Mouse (Mus musculus) liver, embryonic 12.5 days (tissue): ENCODE data around the gene Hivep2. TPM values are rescaled to one million over a fixed set of nuclear protein-coding genes. Genes with fewer than 3 reads are reported as not detected.

Experiments used
- ATAC-seq: fragments of 200-750 bp; cut with Nextera tagmentation; 2 replicates; pipeline ENCODE4 v1.8.0; 2017; ENCODE audit warnings: moderate number of reproducible peaks, mild to moderate bottlenecking, moderate library complexity
- H3K27ac ChIP-seq: fragments of 300-500 bp; sonication (generic); 2 replicates; pipeline ENCODE4 v1.5.1; 2016; ENCODE audit warnings: mild to moderate bottlenecking
- H3K27me3 ChIP-seq: fragments of 300-500 bp; sonication (generic); replicated peaks from 2 replicates; pipeline ENCODE4 v1.6.1; 2016; ENCODE audit warnings: mild to moderate bottlenecking, moderate library complexity
- H3K36me3 ChIP-seq: fragments of 300-500 bp; sonication (generic); 2 replicates; pipeline ENCODE4 v1.6.1; 2016; ENCODE audit warnings: mild to moderate bottlenecking, moderate library complexity
- H3K4me1 ChIP-seq: fragments of 300-500 bp; sonication (generic); 2 replicates; pipeline ENCODE4 v1.6.1; 2016
- H3K4me2 ChIP-seq: fragments of 300-500 bp; sonication (generic); 2 replicates; pipeline ENCODE4 v1.6.1; 2016; ENCODE audit warnings: mild to moderate bottlenecking, moderate library complexity
- H3K4me3 ChIP-seq: fragments of 300-500 bp; sonication (generic); 2 replicates; pipeline ENCODE4 v1.5.1; 2016; ENCODE audit warnings: mild to moderate bottlenecking, moderate library complexity
- H3K9ac ChIP-seq: fragments of 300-500 bp; sonication (generic); 2 replicates; pipeline ENCODE4 v1.6.1; 2016; ENCODE audit warnings: mild to moderate bottlenecking, moderate library complexity
- H3K9me3 ChIP-seq: fragments of 300-500 bp; sonication (generic); replicated peaks from 2 replicates; pipeline ENCODE4 v1.6.1; 2016; ENCODE audit warnings: mild to moderate bottlenecking, moderate library complexity
- WGBS: fragments of 180-500 bp; shearing (Covaris S2); methylation state at CpG from one replicate; pipeline ENCODE4 v1.1.7; 2016; ENCODE audit not compliant: insufficient replicate concordance; 5-methylcytosine and 5-hydroxymethylcytosine counted together
- polyA plus RNA-seq: library from polyadenylated mRNA; unstranded; fragments of >200 nt; fragmentation: Nextera tagmentation; extraction: Ambion mirVana; gene quantifications from 2 replicates; pipeline ENCODE4 v1.2.1, GENCODE M21; 2016

The Hivep2 gene
- polyA plus RNA-seq, 1 experiment from 2014 or later = 1.0 TPM

- H3K4me2 ChIP-seq = no peak overlapping the region
- H3K4me3 ChIP-seq = no peak overlapping the region
- no peak for ATAC-seq
- 59% methylated on average over 4 of the region's 4 CpGs for WGBS
- H3K27me3 ChIP-seq = no peaks in the 10 kb centered on the region
- no peaks in the 10 kb centered on the region for H3K36me3 ChIP-seq
- no peaks in the 10 kb centered on the region for H3K9me3 ChIP-seq
- no peaks in the 10 kb centered on the region for H3K4me1 ChIP-seq
- H3K27ac ChIP-seq = no peak overlapping the region
- no peak overlapping the region for H3K9ac ChIP-seq
Measured at GRCm38 (mm10) chr10:14004769-14005517, 39.1 kb downstream of the Hivep2 start.

- 72% methylated on average over 2 of the region's 2 CpGs for WGBS
- Histone ChIP-seq H3K36me3 (no peaks in the 10 kb centered on the region), H3K27me3 (no peaks in the 10 kb centered on the region), H3K4me1 (0 out of 2 replicates have a peak, but pooled peaks cover 13% of the 10 kb centered on the region), H3K9ac (no peak overlapping the region), H3K9me3 (no peaks in the 10 kb centered on the region), H3K27ac (no peak overlapping the region), H3K4me2 (no peak overlapping the region), H3K4me3 (no peak overlapping the region)
- ATAC-seq = no peak
Measured at GRCm38 (mm10) chr10:14009721-14010120, 43.8 kb downstream of the Hivep2 start.

DNA sequence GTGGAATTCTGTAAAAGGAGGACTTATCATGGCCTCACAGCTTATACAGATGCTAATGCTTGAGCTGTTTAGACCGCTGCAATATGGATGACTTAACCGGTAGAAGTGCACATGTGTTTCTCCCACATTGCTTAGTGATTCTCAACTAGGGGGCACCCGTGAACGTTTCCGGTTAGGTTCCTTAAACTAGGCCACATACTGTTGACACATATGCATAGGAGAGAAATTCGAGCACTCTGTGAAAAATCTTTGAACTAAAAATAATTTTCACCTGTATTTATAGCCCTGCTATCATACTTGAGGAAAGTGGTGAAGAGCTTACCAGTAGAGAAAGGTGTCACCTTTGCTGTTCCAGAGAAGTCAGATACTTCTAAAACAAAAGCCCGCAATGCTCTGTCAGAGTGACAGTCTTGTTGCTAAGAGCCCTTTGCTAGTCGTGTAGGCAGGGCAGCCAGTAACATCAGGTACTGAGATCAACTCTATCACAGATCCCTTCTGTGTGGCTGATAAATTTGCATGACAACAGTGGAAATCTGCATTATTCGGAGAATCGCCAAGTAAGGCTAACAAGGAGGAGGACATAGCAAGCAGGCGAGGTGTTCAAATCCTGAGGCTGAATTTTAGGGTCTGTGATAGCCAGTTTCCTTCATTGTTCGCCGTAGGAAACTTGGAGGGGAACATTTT is 50.6 kb downstream of the Hivep2 start:
- Histone ChIP-seq H3K4me2 (no peak overlapping the region), H3K27ac (no peak overlapping the region), H3K27me3 (0 out of 2 replicates have a peak, but pooled peaks cover 3% of the 10 kb centered on the region), H3K4me3 (no peak overlapping the region), H3K36me3 (no peaks in the 10 kb centered on the region), H3K9ac (no peak overlapping the region), H3K9me3 (no peaks in the 10 kb centered on the region), H3K4me1 (peaks cover 14% of the 10 kb centered on the region)
- 52% methylated on average over 13 of the region's 13 CpGs for WGBS
- no peak for ATAC-seq

GRCm38 (mm10) chr10:14017338-14017737 is 51.5 kb downstream of the Hivep2 start:
- ATAC-seq = no peak
- WGBS = 44% methylated on average over 2 of the region's 2 CpGs
- no peak overlapping the region for H3K27ac ChIP-seq
- no peak overlapping the region for H3K4me3 ChIP-seq
- H3K36me3 ChIP-seq = no peaks in the 10 kb centered on the region
- 0 out of 2 replicates have a peak, but pooled peaks cover 3% of the 10 kb centered on the region for H3K27me3 ChIP-seq
- H3K9me3 ChIP-seq = no peaks in the 10 kb centered on the region
- no peak overlapping the region for H3K9ac ChIP-seq
- no peak overlapping the region for H3K4me2 ChIP-seq
- peaks cover 14% of the 10 kb centered on the region for H3K4me1 ChIP-seq

- ATAC-seq = no peak
Measured at GRCm38 (mm10) chr10:14017822-14018364, 52.0 kb downstream of the Hivep2 start.

DNA sequence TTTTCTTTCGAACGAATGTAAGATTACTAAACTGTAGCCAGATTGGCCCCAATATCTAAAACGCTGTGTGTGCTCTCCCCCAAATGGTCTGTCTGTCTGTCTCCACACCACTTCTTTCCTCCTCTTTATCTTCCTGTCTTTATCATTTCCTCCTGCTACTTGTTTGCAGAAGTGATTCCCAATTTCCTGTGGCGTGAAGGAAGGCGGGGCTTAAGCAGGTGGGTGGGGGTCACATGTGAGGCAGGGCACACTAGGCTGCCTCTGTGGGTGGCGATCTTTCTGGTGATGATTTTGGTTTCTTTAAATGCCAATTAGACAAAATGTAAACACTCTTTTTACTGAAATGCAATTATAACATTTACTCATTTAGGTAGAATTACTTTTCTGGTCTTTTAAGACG is 52.8 kb downstream of the Hivep2 start:
- no peak overlapping the region for H3K27ac ChIP-seq
- H3K4me1 ChIP-seq = peaks cover 13% of the 10 kb centered on the region
- H3K4me3 ChIP-seq = no peak overlapping the region
- no peak for ATAC-seq
- 7% methylated on average over 7 of the region's 7 CpGs for WGBS
- 0 out of 2 replicates have a peak, but pooled peaks cover 3% of the 10 kb centered on the region for H3K27me3 ChIP-seq
- no peaks in the 10 kb centered on the region for H3K9me3 ChIP-seq
- H3K4me2 ChIP-seq = peak overlapping the region; percentile 25; the same call in 1 of the 2 replicates
- H3K36me3 ChIP-seq = no peaks in the 10 kb centered on the region
- no peak overlapping the region for H3K9ac ChIP-seq

More at GRCm38 (mm10) chr10:14017822-14018364, 52.0 kb downstream of the Hivep2 start:
- H3K9ac ChIP-seq = no peak overlapping the region
- H3K4me2 ChIP-seq = peak overlapping the region; percentile 37
- WGBS = 12% methylated on average over 12 of the region's 12 CpGs
- H3K9me3 ChIP-seq = no peaks in the 10 kb centered on the region
- 0 out of 2 replicates have a peak, but pooled peaks cover 3% of the 10 kb centered on the region for H3K27me3 ChIP-seq
- H3K27ac ChIP-seq = no peak overlapping the region
- H3K36me3 ChIP-seq = no peaks in the 10 kb centered on the region
- H3K4me1 ChIP-seq = peaks cover 14% of the 10 kb centered on the region
- no peak overlapping the region for H3K4me3 ChIP-seq

GRCm38 (mm10) chr10:14019198-14019597 is 53.3 kb downstream of the Hivep2 start:
- H3K36me3 ChIP-seq = no peaks in the 10 kb centered on the region
- H3K4me3 ChIP-seq = no peak overlapping the region
- no peak overlapping the region for H3K27ac ChIP-seq
- no peak for ATAC-seq
- WGBS = 46% methylated on average over 3 of the region's 3 CpGs
- H3K9ac ChIP-seq = no peak overlapping the region
- H3K4me2 ChIP-seq = no peak overlapping the region
- H3K4me1 ChIP-seq = peaks cover 9% of the 10 kb centered on the region
- H3K27me3 ChIP-seq = 0 out of 2 replicates have a peak, but pooled peaks cover 3% of the 10 kb centered on the region
- H3K9me3 ChIP-seq = no peaks in the 10 kb centered on the region

DNA sequence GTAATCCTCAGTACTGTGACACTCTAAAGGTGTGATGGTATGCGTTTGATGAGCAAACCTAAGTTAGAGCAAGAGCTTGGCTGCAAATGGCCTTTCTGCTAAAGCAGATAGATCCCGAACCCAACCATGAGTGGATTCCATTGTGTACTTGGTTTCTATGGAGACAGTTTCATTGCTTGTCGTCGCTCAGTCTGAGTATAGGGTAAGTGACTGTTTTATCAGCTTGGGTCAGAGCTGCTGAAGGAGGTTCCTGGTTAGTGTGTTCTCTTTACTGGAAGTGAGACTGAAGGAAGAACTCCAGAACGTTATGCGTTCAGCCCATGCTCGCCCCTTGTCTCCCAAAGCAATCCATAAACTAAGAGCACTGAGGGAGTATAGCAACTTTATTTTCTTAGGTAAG is 54.4 kb downstream of the Hivep2 start:
- H3K9me3 ChIP-seq = no peaks in the 10 kb centered on the region
- no peak overlapping the region for H3K27ac ChIP-seq
- no peak overlapping the region for H3K4me3 ChIP-seq
- H3K4me1 ChIP-seq = peaks cover 9% of the 10 kb centered on the region
- 41% methylated on average over 7 of the region's 7 CpGs for WGBS
- H3K9ac ChIP-seq = no peak overlapping the region
- H3K27me3 ChIP-seq = 0 out of 2 replicates have a peak, but pooled peaks cover 3% of the 10 kb centered on the region
- H3K4me2 ChIP-seq = no peak overlapping the region
- H3K36me3 ChIP-seq = no peaks in the 10 kb centered on the region
- ATAC-seq = no peak

GRCm38 (mm10) chr10:14024971-14025370 is 59.1 kb downstream of the Hivep2 start:
- H3K4me2 ChIP-seq = no peak overlapping the region
- H3K27me3 ChIP-seq = no peaks in the 10 kb centered on the region
- no peak overlapping the region for H3K9ac ChIP-seq
- no peaks in the 10 kb centered on the region for H3K4me1 ChIP-seq
- no peak overlapping the region for H3K4me3 ChIP-seq
- H3K27ac ChIP-seq = no peak overlapping the region
- H3K36me3 ChIP-seq = no peaks in the 10 kb centered on the region
- WGBS = 74% methylated on average over 7 of the region's 7 CpGs
- no peaks in the 10 kb centered on the region for H3K9me3 ChIP-seq
- no peak for ATAC-seq

DNA sequence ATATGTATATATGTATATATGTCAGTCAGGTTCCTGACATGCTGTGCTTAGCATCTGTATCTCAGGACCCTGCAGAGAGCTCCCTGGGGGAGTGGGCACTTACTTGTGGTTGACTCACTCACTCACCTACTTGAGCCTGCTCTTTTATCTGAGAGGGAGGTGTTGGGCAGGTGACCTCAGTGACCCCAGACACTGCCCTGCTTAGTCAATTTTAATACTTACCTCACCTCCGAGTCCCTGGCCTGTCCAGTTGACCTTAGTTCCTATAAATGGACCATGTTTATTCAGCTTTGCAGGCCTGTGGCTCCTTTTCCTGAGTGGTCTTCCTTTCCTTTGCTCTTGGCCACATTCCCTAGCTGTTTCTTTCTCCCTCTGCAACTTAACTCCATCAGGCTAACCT is 61.9 kb downstream of the Hivep2 start:
- 59% methylated on average over 1 of the region's 1 CpGs for WGBS
- H3K27me3 ChIP-seq = no peaks in the 10 kb centered on the region
- H3K4me1 ChIP-seq = no peaks in the 10 kb centered on the region
- H3K4me3 ChIP-seq = no peak overlapping the region
- H3K9ac ChIP-seq = no peak overlapping the region
- no peak for ATAC-seq
- no peaks in the 10 kb centered on the region for H3K9me3 ChIP-seq
- no peak overlapping the region for H3K27ac ChIP-seq
- H3K4me2 ChIP-seq = no peak overlapping the region
- H3K36me3 ChIP-seq = no peaks in the 10 kb centered on the region

DNA sequence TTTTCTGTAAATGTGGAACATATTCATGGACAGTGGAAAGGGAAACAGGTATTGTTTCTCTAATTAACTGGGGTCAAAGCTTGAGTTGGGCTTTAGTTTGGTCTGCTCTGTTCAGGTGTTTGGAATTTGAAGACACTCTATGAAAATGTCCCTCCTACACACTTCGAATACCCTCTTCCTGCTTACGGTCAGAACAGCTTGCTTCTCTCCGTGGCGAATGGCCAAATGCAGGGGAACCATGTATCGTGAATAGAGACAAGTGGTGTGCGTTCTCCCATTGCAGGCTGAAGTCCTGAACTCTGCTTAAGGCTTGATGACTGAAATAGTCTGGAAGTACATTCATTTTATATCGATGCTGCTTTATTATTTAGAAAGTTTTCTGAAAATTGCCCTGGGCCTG is 63.1 kb downstream of the Hivep2 start:
- 82% methylated on average over 7 of the region's 7 CpGs for WGBS
- Histone ChIP-seq H3K4me2 (no peak overlapping the region), H3K4me1 (no peaks in the 10 kb centered on the region), H3K27ac (no peak overlapping the region), H3K36me3 (no peaks in the 10 kb centered on the region), H3K9ac (no peak overlapping the region), H3K27me3 (no peaks in the 10 kb centered on the region), H3K9me3 (no peaks in the 10 kb centered on the region), H3K4me3 (no peak overlapping the region)
- ATAC-seq = no peak

DNA sequence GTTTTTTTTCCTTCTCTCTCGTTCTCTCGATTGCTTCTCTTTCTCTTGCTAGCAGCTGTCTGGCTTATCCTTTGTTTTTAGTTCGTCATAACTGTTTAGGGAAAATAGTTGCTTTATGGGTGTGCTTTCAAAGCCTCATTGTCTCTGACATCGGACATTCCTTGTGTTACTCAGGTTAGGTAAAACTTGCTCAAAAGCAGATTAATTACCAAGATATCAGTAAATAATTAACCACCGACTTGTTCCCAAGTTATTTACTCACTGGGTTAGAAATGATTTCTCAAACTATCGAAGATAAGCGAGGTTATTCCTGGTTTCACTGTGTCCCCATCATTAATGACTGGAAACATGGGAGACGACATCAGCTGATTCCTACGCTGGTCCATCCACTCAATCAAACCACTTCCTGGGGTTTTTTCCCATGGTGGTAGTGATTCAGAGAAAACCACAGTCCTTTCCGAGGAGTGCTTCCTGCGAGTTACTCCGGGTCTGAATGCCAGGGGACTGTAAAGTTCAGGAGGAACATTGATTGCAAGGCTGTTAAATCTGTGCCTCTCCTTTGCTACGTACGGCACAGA is 64.7 kb downstream of the Hivep2 start:
- Histone ChIP-seq H3K27ac (no peak overlapping the region), H3K4me3 (no peak overlapping the region), H3K36me3 (no peaks in the 10 kb centered on the region), H3K9ac (no peak overlapping the region), H3K27me3 (no peaks in the 10 kb centered on the region), H3K4me2 (no peak overlapping the region), H3K4me1 (no peaks in the 10 kb centered on the region), H3K9me3 (no peaks in the 10 kb centered on the region)
- no peak for ATAC-seq
- 60% methylated on average over 14 of the region's 14 CpGs for WGBS
